Mouse (Mus musculus) hindbrain, embryonic 11.5 days (tissue): Measurements from ENCODE around the gene Ikzf2. TPM values are rescaled to one million over a fixed set of nuclear protein-coding genes. Genes with fewer than 3 reads are reported as not detected.

Experiments used
- ATAC-seq: fragments of 200-750 bp; cut with Nextera tagmentation; 2 replicates; pipeline ENCODE4 v1.8.0; 2017; ENCODE audit warnings: mild to moderate bottlenecking, moderate TSS enrichment, moderate library complexity; ENCODE audit not compliant: low FRiP score
- DNase-seq: peaks from one replicate; pipeline ENCODE4 v3.0.0-alpha.2; 2015; ENCODE audit warnings: low spot score
- H3K27ac ChIP-seq: fragments of 300-500 bp; sonication (generic); 2 replicates; pipeline ENCODE4 v1.5.1; 2014; ENCODE audit warnings: mild to moderate bottlenecking, low read depth, low read length
- H3K27me3 ChIP-seq: fragments of 300-500 bp; sonication (generic); 2 replicates; pipeline ENCODE4 v1.6.1; 2014; ENCODE audit warnings: mild to moderate bottlenecking, low read length, moderate library complexity, mixed read lengths; ENCODE audit not compliant: control insufficient read depth, insufficient read depth
- H3K36me3 ChIP-seq: fragments of 300-500 bp; sonication (generic); 2 replicates; pipeline ENCODE4 v1.6.1; 2014; ENCODE audit warnings: mild to moderate bottlenecking, low read length, moderate library complexity, mixed read lengths; ENCODE audit not compliant: control insufficient read depth, insufficient read depth
- H3K4me1 ChIP-seq: fragments of 300-500 bp; sonication (generic); replicated peaks from 2 replicates; pipeline ENCODE4 v1.6.1; 2014; ENCODE audit warnings: low read length, mixed read lengths; ENCODE audit not compliant: control insufficient read depth, insufficient read depth
- H3K4me2 ChIP-seq: fragments of 300-500 bp; sonication (generic); replicated peaks from 2 replicates; pipeline ENCODE4 v1.6.1; 2014; ENCODE audit warnings: mild to moderate bottlenecking, low read depth, low read length
- H3K4me3 ChIP-seq: fragments of 300-500 bp; sonication (generic); 2 replicates; pipeline ENCODE4 v1.5.1; 2014; ENCODE audit warnings: low read depth, low read length
- H3K9ac ChIP-seq: fragments of 300-500 bp; sonication (generic); 2 replicates; pipeline ENCODE4 v1.6.1; 2014; ENCODE audit warnings: low read depth, low read length
- H3K9me3 ChIP-seq: fragments of 300-500 bp; sonication (generic); 2 replicates; pipeline ENCODE4 v1.6.1; 2016; ENCODE audit warnings: low read length; ENCODE audit not compliant: control insufficient read depth
- WGBS: fragments of 180-500 bp; shearing (Covaris S2); extraction: QIAGEN DNeasy Blood & Tissue Kit; methylation state at CpG from one replicate; pipeline ENCODE4 v1.1.7; 2014; 5-methylcytosine and 5-hydroxymethylcytosine counted together
- polyA plus RNA-seq: library from polyadenylated mRNA; unstranded; fragments of >200 nt; fragmentation: Nextera tagmentation; extraction: Ambion mirVana; gene quantifications from 2 replicates; pipeline ENCODE4 v1.2.1, GENCODE M21; 2014

Ikzf2 gene
- polyA plus RNA-seq, 1 experiment from 2014 or later, result 5.1 TPM

- no peak overlapping the region for H3K27ac ChIP-seq
- H3K4me3 ChIP-seq, result no peak overlapping the region
- no peaks in the 10 kb centered on the region for H3K9me3 ChIP-seq
- DNase-seq (no peak), ATAC-seq (no peak)
- H3K27me3 ChIP-seq, result no peaks in the 10 kb centered on the region
- 94% methylated on average over 12 of the region's 12 CpGs for WGBS
- no peak overlapping the region for H3K9ac ChIP-seq
- H3K4me1 ChIP-seq, result no peaks in the 10 kb centered on the region
- H3K4me2 ChIP-seq, result no peak overlapping the region
- H3K36me3 ChIP-seq, result no peaks in the 10 kb centered on the region
Measured at GRCm38 (mm10) chr1:69599074-69599772, 87.8 kb downstream of the Ikzf2 start.

- no peak overlapping the region for H3K9ac ChIP-seq
- ATAC-seq (no peak), DNase-seq (no peak)
- no peaks in the 10 kb centered on the region for H3K9me3 ChIP-seq
- H3K4me1 ChIP-seq, result no peaks in the 10 kb centered on the region
- no peak overlapping the region for H3K27ac ChIP-seq
- H3K27me3 ChIP-seq, result no peaks in the 10 kb centered on the region
- no peak overlapping the region for H3K4me2 ChIP-seq
- no peak overlapping the region for H3K4me3 ChIP-seq
- 79% methylated on average over 6 of the region's 6 CpGs for WGBS
- no peaks in the 10 kb centered on the region for H3K36me3 ChIP-seq
Measured at GRCm38 (mm10) chr1:69591889-69592288, 95.2 kb downstream of the Ikzf2 start.

GRCm38 (mm10) chr1:69591328-69591801 lies 95.7 kb downstream of the Ikzf2 start:
- no peaks in the 10 kb centered on the region for H3K27me3 ChIP-seq
- no peak for DNase-seq
- no peak overlapping the region for H3K4me3 ChIP-seq
- H3K9ac ChIP-seq, result no peak overlapping the region
- WGBS, result 69% methylated on average over 7 of the region's 7 CpGs
- H3K4me2 ChIP-seq, result no peak overlapping the region
- no peak for ATAC-seq
- H3K9me3 ChIP-seq, result no peaks in the 10 kb centered on the region
- no peaks in the 10 kb centered on the region for H3K36me3 ChIP-seq
- H3K4me1 ChIP-seq, result no peaks in the 10 kb centered on the region
- H3K27ac ChIP-seq, result no peak overlapping the region

GRCm38 (mm10) chr1:69585546-69585945 lies 101.5 kb downstream of the Ikzf2 start:
- no peak overlapping the region for H3K9ac ChIP-seq
- H3K36me3 ChIP-seq, result no peaks in the 10 kb centered on the region
- whole genome bisulfite sequencing, result 74% methylated on average over 2 of the region's 2 CpGs
- H3K9me3 ChIP-seq, result no peaks in the 10 kb centered on the region
- no peak overlapping the region for H3K4me2 ChIP-seq
- H3K27me3 ChIP-seq, result no peaks in the 10 kb centered on the region
- no peaks in the 10 kb centered on the region for H3K4me1 ChIP-seq
- H3K4me3 ChIP-seq, result no peak overlapping the region
- ATAC-seq (no peak), DNase-seq (no peak)
- no peak overlapping the region for H3K27ac ChIP-seq

GRCm38 (mm10) chr1:69583932-69584659 lies 102.9 kb downstream of the Ikzf2 start:
- WGBS, result 94% methylated on average over 5 of the region's 5 CpGs
- Histone ChIP-seq H3K27ac (no peak overlapping the region), H3K9ac (no peak overlapping the region), H3K27me3 (no peaks in the 10 kb centered on the region), H3K36me3 (no peaks in the 10 kb centered on the region), H3K4me3 (no peak overlapping the region), H3K4me1 (no peaks in the 10 kb centered on the region), H3K4me2 (no peak overlapping the region), H3K9me3 (no peaks in the 10 kb centered on the region)
- DNase-seq, result no peak
- ATAC-seq, result no peak

- Histone ChIP-seq H3K4me3 (no peak overlapping the region), H3K27ac (no peak overlapping the region), H3K4me1 (no peaks in the 10 kb centered on the region), H3K4me2 (no peak overlapping the region), H3K9me3 (no peaks in the 10 kb centered on the region), H3K9ac (no peak overlapping the region), H3K27me3 (no peaks in the 10 kb centered on the region), H3K36me3 (no peaks in the 10 kb centered on the region)
- DNase-seq (no peak), ATAC-seq (no peak)
- WGBS, result 94% methylated on average over 4 of the region's 4 CpGs
Measured at GRCm38 (mm10) chr1:69578917-69579316, 108.1 kb downstream of the Ikzf2 start.

- Histone ChIP-seq H3K4me2 (no peak overlapping the region), H3K4me1 (no peaks in the 10 kb centered on the region), H3K27ac (no peak overlapping the region), H3K9me3 (no peaks in the 10 kb centered on the region), H3K9ac (no peak overlapping the region), H3K4me3 (no peak overlapping the region), H3K27me3 (no peaks in the 10 kb centered on the region), H3K36me3 (no peaks in the 10 kb centered on the region)
- no peak for DNase-seq
- 78% methylated on average over 5 of the region's 5 CpGs for WGBS
- no peak for ATAC-seq
Measured at GRCm38 (mm10) chr1:69559443-69560090, 127.5 kb downstream of the Ikzf2 start.

GRCm38 (mm10) chr1:69555636-69556151 lies 131.4 kb downstream of the Ikzf2 start:
- ATAC-seq (no peak), DNase-seq (no peak)
- Histone ChIP-seq H3K27ac (no peak overlapping the region), H3K9me3 (no peaks in the 10 kb centered on the region), H3K4me2 (no peak overlapping the region), H3K36me3 (no peaks in the 10 kb centered on the region), H3K27me3 (no peaks in the 10 kb centered on the region), H3K4me3 (no peak overlapping the region), H3K4me1 (no peaks in the 10 kb centered on the region), H3K9ac (no peak overlapping the region)
- WGBS, result 89% methylated on average over 5 of the region's 5 CpGs
